Mouse (Mus musculus) kidney, embryonic 14.5 days (tissue): ENCODE data around the gene Dip2c. TPM values are rescaled to one million over a fixed set of nuclear protein-coding genes. Genes with fewer than 3 reads are reported as not detected.

Experiments used
- ATAC-seq: fragments of 200-750 bp; cut with Nextera tagmentation; 2 replicates; pipeline ENCODE4 v1.8.0; 2017; ENCODE audit warnings: moderate number of reproducible peaks, mild to moderate bottlenecking, moderate TSS enrichment, moderate library complexity; ENCODE audit not compliant: low FRiP score, low TSS enrichment
- H3K27ac ChIP-seq: fragments of 300-500 bp; sonication (generic); 2 replicates; pipeline ENCODE4 v1.5.1; 2014; ENCODE audit warnings: low read depth, mild to moderate bottlenecking, low read length, moderate library complexity, mixed read lengths
- H3K27me3 ChIP-seq: fragments of 300-500 bp; sonication (generic); 2 replicates; pipeline ENCODE4 v1.6.1; 2014; ENCODE audit warnings: mild to moderate bottlenecking, low read length; ENCODE audit not compliant: control insufficient read depth, insufficient read depth
- H3K36me3 ChIP-seq: fragments of 300-500 bp; sonication (generic); 2 replicates; pipeline ENCODE4 v1.6.1; 2014; ENCODE audit warnings: low read length, mixed read lengths; ENCODE audit not compliant: control insufficient read depth, insufficient read depth
- H3K4me1 ChIP-seq: fragments of 300-500 bp; sonication (generic); 2 replicates; pipeline ENCODE4 v1.6.1; 2014; ENCODE audit warnings: low read length, mixed read lengths; ENCODE audit not compliant: control insufficient read depth, insufficient read depth
- H3K4me2 ChIP-seq: fragments of 300-500 bp; sonication (generic); replicated peaks from 2 replicates; pipeline ENCODE4 v1.6.1; 2014; ENCODE audit warnings: low read depth, mild to moderate bottlenecking, low read length
- H3K4me3 ChIP-seq: fragments of 300-500 bp; sonication (generic); 2 replicates; pipeline ENCODE4 v1.5.1; 2014; ENCODE audit warnings: mild to moderate bottlenecking, low read length
- H3K9ac ChIP-seq: fragments of 300-500 bp; sonication (generic); 2 replicates; pipeline ENCODE4 v1.6.1; 2014; ENCODE audit warnings: low read depth, mild to moderate bottlenecking, low read length, moderate library complexity
- H3K9me3 ChIP-seq: fragments of 300-500 bp; sonication (generic); 2 replicates; pipeline ENCODE4 v1.6.1; 2016; ENCODE audit warnings: low read length; ENCODE audit not compliant: control insufficient read depth
- WGBS: fragments of 180-500 bp; shearing (Covaris S2); extraction: QIAGEN DNeasy Blood & Tissue Kit; methylation state at CpG from one replicate; pipeline ENCODE4 v1.1.7; 2014; 5-methylcytosine and 5-hydroxymethylcytosine counted together
- polyA plus RNA-seq: library from polyadenylated mRNA; unstranded; fragments of >200 nt; fragmentation: Nextera tagmentation; extraction: Ambion mirVana; gene quantifications from 2 replicates; pipeline ENCODE4 v1.2.1, GENCODE M21; 2014

The Dip2c gene
- polyA plus RNA-seq, 1 experiment from 2014 or later, result 7.3 TPM

- Histone ChIP-seq H3K9me3 (no peaks in the 10 kb centered on the region), H3K27ac (no peak overlapping the region), H3K9ac (no peak overlapping the region), H3K4me2 (no peak overlapping the region), H3K27me3 (no peaks in the 10 kb centered on the region), H3K4me3 (no peak overlapping the region), H3K36me3 (no peaks in the 10 kb centered on the region), H3K4me1 (no peaks in the 10 kb centered on the region)
- WGBS, result 94% methylated on average over 4 of the region's 4 CpGs
- no peak for ATAC-seq
These were observed 170.3 kb downstream of the Dip2c start for GRCm38 (mm10) chr13:9446448-9447115.

- Histone ChIP-seq H3K27me3 (no peaks in the 10 kb centered on the region), H3K36me3 (no peaks in the 10 kb centered on the region), H3K27ac (no peak overlapping the region), H3K9me3 (no peaks in the 10 kb centered on the region), H3K4me1 (peaks cover 6% of the 10 kb centered on the region), H3K4me3 (no peak overlapping the region), H3K9ac (no peak overlapping the region), H3K4me2 (no peak overlapping the region)
- WGBS, result 87% methylated on average over 3 of the region's 3 CpGs
- ATAC-seq, result no peak
These were observed 173.9 kb downstream of the Dip2c start for GRCm38 (mm10) chr13:9450276-9450675.

GRCm38 (mm10) chr13:9451952-9452351 is 175.6 kb downstream of the Dip2c start:
- H3K4me3 ChIP-seq, result no peak overlapping the region
- H3K4me1 ChIP-seq, result peaks cover 6% of the 10 kb centered on the region
- WGBS, result 83% methylated on average over 3 of the region's 3 CpGs
- ATAC-seq, result no peak
- H3K9me3 ChIP-seq, result no peaks in the 10 kb centered on the region
- no peak overlapping the region for H3K27ac ChIP-seq
- H3K27me3 ChIP-seq, result no peaks in the 10 kb centered on the region
- H3K4me2 ChIP-seq, result no peak overlapping the region
- no peak overlapping the region for H3K9ac ChIP-seq
- H3K36me3 ChIP-seq, result no peaks in the 10 kb centered on the region

- Histone ChIP-seq H3K27me3 (no peaks in the 10 kb centered on the region), H3K9ac (no peak overlapping the region), H3K36me3 (no peaks in the 10 kb centered on the region), H3K4me3 (no peak overlapping the region), H3K27ac (no peak overlapping the region), H3K9me3 (no peaks in the 10 kb centered on the region), H3K4me1 (peaks cover 6% of the 10 kb centered on the region), H3K4me2 (no peak overlapping the region)
- WGBS, result 27% methylated on average over 4 of the region's 4 CpGs
- peak; percentile 64; the same call in 1 of the 2 replicates for ATAC-seq
These were observed 178.3 kb downstream of the Dip2c start for GRCm38 (mm10) chr13:9454426-9455177.

- Histone ChIP-seq H3K27ac (no peak overlapping the region), H3K4me2 (no peak overlapping the region), H3K9me3 (no peaks in the 10 kb centered on the region), H3K4me3 (no peak overlapping the region), H3K4me1 (peaks cover 6% of the 10 kb centered on the region), H3K27me3 (no peaks in the 10 kb centered on the region), H3K36me3 (no peaks in the 10 kb centered on the region), H3K9ac (no peak overlapping the region)
- peak; percentile 72; the same call in 1 of the 2 replicates for ATAC-seq
- 39% methylated on average over 1 of the region's 1 CpGs for WGBS
These were observed 179.7 kb downstream of the Dip2c start for GRCm38 (mm10) chr13:9455979-9456378.

- no peak for ATAC-seq
- H3K9ac ChIP-seq, result no peak overlapping the region
- H3K4me1 ChIP-seq, result peaks cover 6% of the 10 kb centered on the region
- H3K4me2 ChIP-seq, result no peak overlapping the region
- H3K27me3 ChIP-seq, result no peaks in the 10 kb centered on the region
- WGBS, result 88% methylated on average over 8 of the region's 8 CpGs
- no peak overlapping the region for H3K4me3 ChIP-seq
- H3K27ac ChIP-seq, result no peak overlapping the region
- H3K9me3 ChIP-seq, result no peaks in the 10 kb centered on the region
- H3K36me3 ChIP-seq, result no peaks in the 10 kb centered on the region
These were observed 181.3 kb downstream of the Dip2c start for GRCm38 (mm10) chr13:9457420-9458308.

- no peak for ATAC-seq
- no peaks in the 10 kb centered on the region for H3K36me3 ChIP-seq
- no peaks in the 10 kb centered on the region for H3K27me3 ChIP-seq
- no peak overlapping the region for H3K9ac ChIP-seq
- H3K4me2 ChIP-seq, result no peak overlapping the region
- no peak overlapping the region for H3K27ac ChIP-seq
- no peaks in the 10 kb centered on the region for H3K4me1 ChIP-seq
- no peaks in the 10 kb centered on the region for H3K9me3 ChIP-seq
- H3K4me3 ChIP-seq, result no peak overlapping the region
- 88% methylated on average over 3 of the region's 3 CpGs for WGBS
These were observed 188.1 kb downstream of the Dip2c start for GRCm38 (mm10) chr13:9464457-9464856.

GRCm38 (mm10) chr13:9467216-9467615 is 190.9 kb downstream of the Dip2c start:
- no peak overlapping the region for H3K27ac ChIP-seq
- H3K36me3 ChIP-seq, result no peaks in the 10 kb centered on the region
- 35% methylated on average over 1 of the region's 1 CpGs for WGBS
- no peak overlapping the region for H3K4me2 ChIP-seq
- H3K27me3 ChIP-seq, result no peaks in the 10 kb centered on the region
- ATAC-seq, result 0 out of 2 replicates have a peak, but pooled peaks have one; percentile 39
- no peak overlapping the region for H3K4me3 ChIP-seq
- no peaks in the 10 kb centered on the region for H3K4me1 ChIP-seq
- no peaks in the 10 kb centered on the region for H3K9me3 ChIP-seq
- no peak overlapping the region for H3K9ac ChIP-seq
